Mouse (Mus musculus) liver, embryonic 14.5 days (tissue): ENCODE measurements around the gene Fbxl17. TPM values are rescaled to one million over a fixed set of nuclear protein-coding genes. Genes with fewer than 3 reads are reported as not detected.

Experiments
- ATAC-seq: fragments of 200-750 bp; cut with Nextera tagmentation; 2 replicates; pipeline ENCODE4 v1.8.0; 2017; ENCODE audit warnings: moderate number of reproducible peaks, mild to moderate bottlenecking, moderate library complexity; ENCODE audit not compliant: insufficient read depth
- DNase-seq, 3 experiments: peaks; one replicate each; pipeline ENCODE4 v3.0.0-alpha.2; 2012 to 2013; ENCODE audit warnings: low read depth in 3 of 3, low spot score in 3 of 3
- H3K27ac ChIP-seq: fragments of 300-500 bp; sonication (generic); 2 replicates; pipeline ENCODE4 v1.5.1; 2014; ENCODE audit warnings: moderate library complexity, mild to moderate bottlenecking, control low read depth, inconsistent platforms
- H3K27me3 ChIP-seq: fragments of 300-500 bp; sonication (generic); 2 replicates; pipeline ENCODE4 v1.6.1; 2014; ENCODE audit warnings: mild to moderate bottlenecking, low read length, moderate library complexity; ENCODE audit not compliant: control insufficient read depth, insufficient read depth
- H3K36me3 ChIP-seq: fragments of 300-500 bp; sonication (generic); replicated peaks from 2 replicates; pipeline ENCODE4 v1.6.1; 2014; ENCODE audit warnings: low read depth; ENCODE audit not compliant: control insufficient read depth, insufficient read depth
- H3K4me1 ChIP-seq, 2 experiments: fragments of 200-500 bp in 1 of 2; fragments of 300-500 bp in 1 of 2; sonication (generic) in 1 of 2; replicated peaks; 2 replicates each; pipeline ENCODE4 v1.6.1; 2012 to 2014; ENCODE audit warnings: antibody characterized with exemption in 1 of 2, inconsistent platforms in 1 of 2, low read length in 1 of 2; ENCODE audit not compliant: control insufficient read depth in 2 of 2, insufficient read depth in 2 of 2
- H3K4me2 ChIP-seq: fragments of 300-500 bp; sonication (generic); 2 replicates; pipeline ENCODE4 v1.6.1; 2014; ENCODE audit warnings: low read depth, mild to moderate bottlenecking, control low read depth, moderate library complexity
- H3K4me3 ChIP-seq, 2 experiments: fragments of 200-500 bp in 1 of 2; fragments of 300-500 bp in 1 of 2; sonication (generic) in 1 of 2; 2 replicates each; pipeline ENCODE4 v1.5.1; 2012 to 2014; ENCODE audit warnings: low read depth in 2 of 2, low read length in 2 of 2, mild to moderate bottlenecking in 2 of 2, control low read depth in 1 of 2, inconsistent platforms in 1 of 2, moderate library complexity in 1 of 2; ENCODE audit not compliant: insufficient read depth in 1 of 2
- H3K9ac ChIP-seq: fragments of 300-500 bp; sonication (generic); replicated peaks from 2 replicates; pipeline ENCODE4 v1.6.1; 2014; ENCODE audit warnings: mild to moderate bottlenecking, control low read depth, moderate library complexity
- H3K9me3 ChIP-seq: fragments of 300-500 bp; sonication (generic); 2 replicates; pipeline ENCODE4 v1.6.1; 2016; ENCODE audit warnings: low read length, mixed read lengths; ENCODE audit not compliant: control insufficient read depth
- CTCF ChIP-seq: IDR thresholded peaks from 2 replicates; pipeline ENCODE4 v1.5.1; 2016; ENCODE audit warnings: antibody characterized with exemption, low read depth, control low read depth
- EP300 ChIP-seq: IDR thresholded peaks from 2 replicates; pipeline ENCODE4 v1.6.1; 2016; ENCODE audit warnings: antibody characterized with exemption, low read depth
- WGBS: fragments of 180-500 bp; shearing (Covaris S2); extraction: QIAGEN DNeasy Blood & Tissue Kit; methylation state at CpG from one replicate; pipeline ENCODE4 v1.1.7; 2014; ENCODE audit not compliant: insufficient replicate concordance; 5-methylcytosine and 5-hydroxymethylcytosine counted together
- polyA plus RNA-seq, 2 experiments: library from polyadenylated mRNA; depleted of rRNA in 1 of 2; stranded (reverse) in 1 of 2; unstranded in 1 of 2; fragments of >200 nt; fragmentation: Nextera tagmentation in 1 of 2; extraction: Ambion mirVana in 1 of 2; gene quantifications; 2 replicates each; pipeline versions ENCODE4 v1.2.1 to v1.2.3; 2012 to 2014

Gene Fbxl17
- polyA plus RNA-seq, 2 experiments = 1.9 TPM

DNA sequence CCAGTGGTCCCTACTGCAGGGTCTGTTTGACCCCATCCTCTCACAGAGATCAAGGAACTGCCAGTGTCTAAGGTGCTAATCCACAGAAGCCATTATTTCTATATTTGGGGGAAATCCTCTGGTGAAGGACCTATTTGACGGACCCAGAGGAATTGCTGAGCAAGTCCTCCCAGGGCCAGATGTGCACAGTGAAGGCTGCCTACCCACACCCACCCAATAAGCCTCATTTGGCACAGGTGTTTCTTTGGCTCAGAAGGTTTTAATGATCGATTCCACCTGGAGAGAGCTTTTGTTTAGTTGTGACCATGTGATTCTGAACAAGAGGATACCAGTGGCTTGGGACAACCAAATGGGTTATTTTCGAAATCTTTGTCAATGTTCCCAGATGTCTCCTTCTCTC is 462.3 kb downstream of the Fbxl17 start:
- Histone ChIP-seq H3K9me3 (no peaks in the 10 kb centered on the region), H3K36me3 (no peaks in the 10 kb centered on the region), H3K4me1 (no peaks in the 10 kb centered on the region), H3K27ac (no peak overlapping the region), H3K9ac (no peak overlapping the region), H3K4me3 (no peak overlapping the region), H3K4me2 (no peak overlapping the region), H3K27me3 (no peaks in the 10 kb centered on the region)
- no peak for TF ChIP-seq CTCF
- no peak for TF ChIP-seq EP300
- DNase-seq = no peak
- 52% methylated on average over 3 of the region's 3 CpGs for WGBS
- no peak for ATAC-seq

DNA sequence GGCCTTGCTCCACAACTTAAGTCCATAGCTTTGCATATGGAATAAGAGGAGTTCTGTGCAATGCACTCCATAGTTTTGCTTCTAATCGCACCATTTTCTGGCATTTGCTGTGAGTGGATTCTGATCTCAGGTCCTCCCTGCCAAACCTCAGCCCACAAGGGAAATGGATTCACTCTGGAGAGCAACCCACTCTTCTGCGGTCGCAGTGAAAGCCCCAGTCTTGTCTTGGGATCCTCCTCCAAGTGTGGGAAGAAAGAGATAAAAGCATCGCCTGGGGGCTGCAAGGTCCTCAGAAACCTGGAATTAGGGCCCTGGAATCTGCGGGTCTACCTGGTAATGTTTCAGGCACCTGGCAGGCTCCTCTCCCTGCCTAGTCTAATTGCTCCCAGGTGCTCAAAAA is 466.7 kb downstream of the Fbxl17 start:
- H3K9ac ChIP-seq = no peak overlapping the region
- H3K4me2 ChIP-seq = no peak overlapping the region
- H3K27ac ChIP-seq = no peak overlapping the region
- no peaks in the 10 kb centered on the region for H3K9me3 ChIP-seq
- no peaks in the 10 kb centered on the region for H3K4me1 ChIP-seq
- DNase-seq = no peak
- H3K4me3 ChIP-seq = no peak overlapping the region
- TF ChIP-seq EP300 (no peak), CTCF (no peak)
- no peak for ATAC-seq
- H3K27me3 ChIP-seq = no peaks in the 10 kb centered on the region
- 67% methylated on average over 5 of the region's 5 CpGs for WGBS
- H3K36me3 ChIP-seq = no peaks in the 10 kb centered on the region

DNA sequence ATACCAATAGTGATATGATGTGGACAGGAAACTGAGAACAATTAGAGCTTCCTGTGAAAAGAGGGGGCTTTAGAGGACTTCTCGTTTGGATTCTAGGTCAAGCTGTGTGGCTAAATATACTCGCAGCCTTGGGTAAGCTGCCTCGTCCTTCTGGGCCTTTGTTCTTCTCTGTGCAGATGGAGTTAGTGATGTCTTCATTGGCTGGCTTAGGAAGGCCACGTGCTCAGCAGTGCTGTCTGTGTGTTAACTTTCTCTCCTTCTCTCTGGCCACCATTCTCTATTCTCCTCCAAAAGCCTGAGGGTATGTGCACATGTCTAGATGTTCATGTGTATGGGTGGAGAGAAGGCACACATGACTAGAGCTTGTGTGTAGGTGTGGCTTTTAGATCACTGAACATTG is 470.7 kb downstream of the Fbxl17 start:
- no peak overlapping the region for H3K27ac ChIP-seq
- H3K4me3 ChIP-seq = no peak overlapping the region
- H3K4me2 ChIP-seq = no peak overlapping the region
- DNase-seq = no peak
- no peaks in the 10 kb centered on the region for H3K27me3 ChIP-seq
- no peaks in the 10 kb centered on the region for H3K4me1 ChIP-seq
- no peak overlapping the region for H3K9ac ChIP-seq
- 15% methylated on average over 4 of the region's 4 CpGs for WGBS
- H3K36me3 ChIP-seq = no peaks in the 10 kb centered on the region
- ATAC-seq = no peak
- H3K9me3 ChIP-seq = no peaks in the 10 kb centered on the region
- no peak for TF ChIP-seq EP300
- no peak for TF ChIP-seq CTCF

DNA sequence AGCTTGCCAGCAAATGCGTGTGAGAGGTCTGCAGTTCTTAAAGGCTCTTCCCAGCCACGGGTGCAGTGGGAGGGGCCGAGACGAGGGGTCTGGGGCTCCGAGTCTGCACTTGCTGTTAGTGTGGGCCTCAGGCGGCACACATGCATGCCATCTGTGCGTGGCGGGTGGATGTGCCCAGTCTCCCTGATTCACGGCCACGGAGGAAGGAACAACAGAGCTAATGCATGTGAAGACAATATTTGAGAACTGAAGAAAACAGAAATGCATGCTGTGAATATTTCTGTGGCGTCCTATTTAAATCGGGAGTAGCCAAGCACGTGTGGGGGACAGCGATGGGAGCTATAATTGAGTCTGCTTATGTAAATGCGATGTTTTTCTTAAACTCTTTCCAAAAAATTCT is 474.6 kb downstream of the Fbxl17 start:
- DNase-seq (no peak), ATAC-seq (no peak)
- Histone ChIP-seq H3K9ac (no peak overlapping the region), H3K27me3 (no peaks in the 10 kb centered on the region), H3K9me3 (no peaks in the 10 kb centered on the region), H3K27ac (no peak overlapping the region), H3K4me1 (no peaks in the 10 kb centered on the region), H3K36me3 (no peaks in the 10 kb centered on the region), H3K4me2 (no peak overlapping the region), H3K4me3 (no peak overlapping the region)
- no peak for TF ChIP-seq EP300
- TF ChIP-seq CTCF = no peak
- WGBS = 62% methylated on average over 15 of the region's 15 CpGs

DNA sequence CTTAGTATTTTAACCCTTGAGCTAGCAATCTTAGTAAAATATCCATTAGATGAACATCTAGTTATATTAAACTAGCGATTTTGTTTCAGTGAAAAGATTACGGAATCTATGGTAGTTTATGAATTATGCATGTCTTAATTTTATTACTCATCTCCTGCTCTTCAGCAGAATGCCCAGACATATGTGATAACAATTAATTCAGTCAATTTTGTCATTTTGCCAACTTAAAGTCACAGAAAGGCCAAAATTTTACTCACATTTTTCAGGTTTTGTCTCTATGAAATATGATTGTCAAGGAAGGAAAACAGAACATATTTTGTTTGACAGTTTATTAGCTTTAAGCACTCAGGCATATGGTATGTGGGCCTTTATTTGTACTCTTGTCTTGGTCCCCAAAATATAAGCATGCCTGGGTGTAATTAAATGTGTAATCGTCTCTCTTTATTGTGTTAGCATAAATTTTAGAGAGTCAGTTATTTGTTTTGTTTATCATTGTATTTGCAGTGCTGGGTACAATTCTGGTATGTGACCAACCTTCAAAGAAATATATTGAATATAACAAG is 482.1 kb downstream of the Fbxl17 start:
- no peak overlapping the region for H3K4me2 ChIP-seq
- no peak overlapping the region for H3K9ac ChIP-seq
- TF ChIP-seq CTCF = no peak
- no peak for TF ChIP-seq EP300
- H3K27me3 ChIP-seq = no peaks in the 10 kb centered on the region
- no peak for ATAC-seq
- H3K27ac ChIP-seq = no peak overlapping the region
- 66% methylated on average over 3 of the region's 3 CpGs for WGBS
- H3K36me3 ChIP-seq = no peaks in the 10 kb centered on the region
- DNase-seq = no peak
- H3K4me1 ChIP-seq = no peaks in the 10 kb centered on the region
- no peak overlapping the region for H3K4me3 ChIP-seq
- H3K9me3 ChIP-seq = no peaks in the 10 kb centered on the region
